8 mouse cellular contexts compared by ENCODE assay signal in the genomic region with DNA sequence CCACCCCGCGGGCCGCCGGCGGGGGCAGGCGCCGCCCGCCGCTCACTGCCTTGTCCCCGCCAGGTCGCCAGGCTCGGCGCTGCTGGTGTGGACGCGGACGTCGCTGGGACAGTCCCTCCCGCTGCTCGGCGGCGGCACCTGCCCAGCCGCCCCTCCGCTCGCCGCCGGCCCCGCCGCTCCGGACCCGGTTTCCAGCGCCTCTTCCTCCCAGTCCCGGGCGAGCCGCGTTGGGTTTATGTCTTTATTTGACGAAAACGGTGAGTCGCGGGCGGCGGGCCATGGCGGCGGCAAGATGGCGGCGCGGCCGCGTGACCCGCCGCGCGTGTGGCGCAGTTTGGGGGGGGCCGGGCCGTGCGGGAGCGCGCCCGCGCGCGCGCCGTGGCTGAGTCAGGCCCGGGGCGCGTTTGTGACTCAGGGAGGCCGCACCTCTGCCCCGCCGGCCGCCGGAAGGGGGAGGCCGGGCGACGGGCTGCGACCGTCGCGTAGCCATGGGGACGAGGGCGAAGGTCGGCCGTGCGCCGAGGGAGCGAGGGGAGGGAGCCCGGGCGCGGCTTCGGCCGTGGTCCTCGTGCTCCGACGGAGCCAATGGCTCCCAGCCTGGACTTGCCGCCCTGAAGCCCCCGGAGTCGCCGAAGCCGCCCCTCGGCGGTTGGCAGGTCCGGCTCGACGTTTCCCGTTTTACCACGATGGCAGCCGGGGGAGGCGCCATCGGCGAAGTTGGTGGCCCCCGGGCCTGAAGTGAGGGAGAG. TPM values are rescaled to one million over a fixed set of nuclear protein-coding genes. Genes with fewer than 3 reads are reported as not detected.
DNase-seq lines count a peak whose midpoint lies in the region; ATAC-seq and TF ChIP-seq lines count a peak whose summit lies in the region.

No protein-coding gene starts in this region.

- no peak for TF ChIP-seq EP300 in heart, postnatal 0 days (IDR thresholded peaks at IDR 0.05; ENCODE audit: low read depth)
- no peak for TF ChIP-seq EP300 in stomach, postnatal 0 days (optimal IDR thresholded peaks at IDR 0.05)

- H3K27me3 ChIP-seq in C2C12 (ENCODE audit: control insufficient read depth, insufficient read depth, insufficient read length): no peaks in the 10 kb centered on the region
- H3K27me3 ChIP-seq in forebrain, embryonic 10.5 days (ENCODE audit: poor library complexity, severe bottlenecking): no peaks in the 10 kb centered on the region
- H3K27me3 ChIP-seq in heart, postnatal 0 days (ENCODE audit: control insufficient read depth, insufficient read depth, low read length): no peaks in the 10 kb centered on the region
- peaks cover 2% of the 10 kb centered on the region for H3K27me3 ChIP-seq in liver, embryonic 16.5 days (ENCODE audit: control insufficient read depth, insufficient read depth, low read depth, low read length)
- H3K27me3 ChIP-seq in neural tube, embryonic 12.5 days (replicated peaks): no peaks in the 10 kb centered on the region
- H3K27me3 ChIP-seq in stomach, postnatal 0 days (ENCODE audit: control insufficient read depth, insufficient read depth, low read length): no peaks in the 10 kb centered on the region

- 0 out of 2 replicates have a peak, but pooled peaks have one; percentile 35 for TF ChIP-seq POLR2A in brain, embryonic 14.5 days (IDR thresholded peaks at IDR 0.05; ENCODE audit: borderline replicate concordance, extremely low read depth, insufficient read depth, insufficient read length, poor library complexity, severe bottlenecking)

- under 1% methylated on average over 111 of the region's 111 CpGs for WGBS in forebrain, embryonic 10.5 days
- WGBS in heart, postnatal 0 days: under 1% methylated on average over 84 of the region's 111 CpGs
- WGBS in liver, embryonic 16.5 days (ENCODE audit: insufficient replicate concordance): under 1% methylated on average over 67 of the region's 111 CpGs
- under 1% methylated on average over 101 of the region's 111 CpGs for WGBS in neural tube, embryonic 12.5 days
- under 1% methylated on average over 82 of the region's 111 CpGs for WGBS in stomach, postnatal 0 days

- peak overlapping the region; percentile 99 for H3K4me3 ChIP-seq in C2C12 (ENCODE audit: insufficient read depth, poor library complexity, severe bottlenecking)
- H3K4me3 ChIP-seq in forebrain, embryonic 10.5 days: peak overlapping the region; percentile 93
- H3K4me3 ChIP-seq in heart, postnatal 0 days (ENCODE audit: low read depth, low read length): peak overlapping the region; percentile 91
- H3K4me3 ChIP-seq in liver, embryonic 16.5 days (ENCODE audit: low read depth, low read length): peak overlapping the region; percentile 75
- peak overlapping the region; percentile 95 for H3K4me3 ChIP-seq in neural tube, embryonic 12.5 days
- peak overlapping the region; percentile 99 for H3K4me3 ChIP-seq in stomach, postnatal 0 days (ENCODE audit: low read depth, low read length)

- H3K4me2 ChIP-seq in heart, postnatal 0 days (ENCODE audit: low read depth, low read length): peak overlapping the region; percentile 77
- peak overlapping the region; percentile 72 for H3K4me2 ChIP-seq in liver, embryonic 16.5 days (ENCODE audit: low read depth, low read length)
- H3K4me2 ChIP-seq in neural tube, embryonic 12.5 days (replicated peaks): peak overlapping the region; percentile 83
- H3K4me2 ChIP-seq in stomach, postnatal 0 days (replicated peaks; ENCODE audit: low read depth): peak overlapping the region; percentile 89

- peaks cover 38% of the 10 kb centered on the region for H3K4me1 ChIP-seq in forebrain, embryonic 10.5 days
- peaks cover 22% of the 10 kb centered on the region for H3K4me1 ChIP-seq in heart, postnatal 0 days (ENCODE audit: control insufficient read depth, insufficient read depth)
- H3K4me1 ChIP-seq in liver, embryonic 16.5 days (ENCODE audit: control insufficient read depth, low read depth, low read length): peaks cover 45% of the 10 kb centered on the region
- H3K4me1 ChIP-seq in neural tube, embryonic 12.5 days: peaks cover 28% of the 10 kb centered on the region
- peaks cover 3% of the 10 kb centered on the region; the same call in 1 of the 2 replicates for H3K4me1 ChIP-seq in stomach, postnatal 0 days (replicated peaks; ENCODE audit: control insufficient read depth, insufficient read depth)

- H3K9ac ChIP-seq in heart, postnatal 0 days (replicated peaks; ENCODE audit: low read depth, low read length): peak overlapping the region; percentile 98
- H3K9ac ChIP-seq in liver, embryonic 16.5 days (ENCODE audit: low read depth, low read length): peak overlapping the region; percentile 96
- H3K9ac ChIP-seq in neural tube, embryonic 12.5 days: peak overlapping the region; percentile 96
- H3K9ac ChIP-seq in stomach, postnatal 0 days (ENCODE audit: low read length): peak overlapping the region; percentile 100

- H3K79me3 ChIP-seq in C2C12 (ENCODE audit: low read depth): peaks cover 37% of the 10 kb centered on the region

- H3K36me3 ChIP-seq in C2C12 (ENCODE audit: control insufficient read depth, insufficient read depth): peaks cover 48% of the 10 kb centered on the region
- H3K36me3 ChIP-seq in forebrain, embryonic 10.5 days (replicated peaks): peaks cover 48% of the 10 kb centered on the region
- H3K36me3 ChIP-seq in heart, postnatal 0 days (replicated peaks; ENCODE audit: control insufficient read depth, insufficient read depth, low read length): peaks cover 41% of the 10 kb centered on the region
- H3K36me3 ChIP-seq in liver, embryonic 16.5 days (ENCODE audit: control insufficient read depth, insufficient read depth): peaks cover 45% of the 10 kb centered on the region
- peaks cover 43% of the 10 kb centered on the region for H3K36me3 ChIP-seq in neural tube, embryonic 12.5 days
- H3K36me3 ChIP-seq in stomach, postnatal 0 days (ENCODE audit: control insufficient read depth, insufficient read depth, low read length): peaks cover 10% of the 10 kb centered on the region

- TF ChIP-seq CTCF in C2C12 (IDR thresholded peaks at IDR 0.05; ENCODE audit: control insufficient read depth, insufficient read depth, insufficient read length): no peak
- TF ChIP-seq CTCF in brain, embryonic 14.5 days (IDR thresholded peaks at IDR 0.05; ENCODE audit: borderline replicate concordance, extremely low read depth, insufficient read depth, insufficient read length): no peak
- no peak for TF ChIP-seq CTCF in heart, postnatal 0 days (IDR thresholded peaks at IDR 0.05; ENCODE audit: low read depth)
- peak; percentile 25; the same call in 1 of the 2 replicates for TF ChIP-seq CTCF in stomach, postnatal 0 days (IDR thresholded peaks at IDR 0.05; ENCODE audit: low read depth)

- H3K79me2 ChIP-seq in C2C12 (ENCODE audit: control insufficient read depth, insufficient read depth): peaks cover 62% of the 10 kb centered on the region

- peak overlapping the region; percentile 98 for H3ac ChIP-seq in C2C12 (ENCODE audit: control insufficient read depth, insufficient read length, low read depth)

- ATAC-seq in heart, postnatal 0 days (ENCODE audit: insufficient read depth, low read depth): peak; percentile 71
- peak; percentile 64 for ATAC-seq in liver, embryonic 16.5 days (ENCODE audit: low read depth)
- peak; percentile 74 for ATAC-seq in neural tube, embryonic 12.5 days (ENCODE audit: low FRiP score, low read depth)
- ATAC-seq in stomach, postnatal 0 days (ENCODE audit: low FRiP score, low TSS enrichment): peak; percentile 75

- peak; percentile 86 for DNase-seq in brain, embryonic 14.5 days (ENCODE audit: low read depth)
- peak; percentile 74 for DNase-seq in forebrain, embryonic 10.5 days (ENCODE audit: extremely low spot score, low spot score)
- DNase-seq in heart, postnatal 0 days (ENCODE audit: low spot score): peak; percentile 78
- peak; percentile 86 to 93 for DNase-seq in kidney, postnatal 4 days
- peak; percentile 95 for DNase-seq in stomach, postnatal 0 days (ENCODE audit: low spot score)

- no peaks in the 10 kb centered on the region for H3K9me3 ChIP-seq in forebrain, embryonic 10.5 days
- H3K9me3 ChIP-seq in heart, postnatal 0 days (replicated peaks; ENCODE audit: control insufficient read depth, low read length): no peaks in the 10 kb centered on the region
- H3K9me3 ChIP-seq in liver, embryonic 16.5 days (replicated peaks; ENCODE audit: control insufficient read depth, low read length): no peaks in the 10 kb centered on the region
- no peaks in the 10 kb centered on the region for H3K9me3 ChIP-seq in neural tube, embryonic 12.5 days
- no peaks in the 10 kb centered on the region for H3K9me3 ChIP-seq in stomach, postnatal 0 days (ENCODE audit: control insufficient read depth, low read length)

- peak overlapping the region; percentile 99 for H3K27ac ChIP-seq in forebrain, embryonic 10.5 days
- H3K27ac ChIP-seq in heart, postnatal 0 days (ENCODE audit: low read depth): peak overlapping the region; percentile 100
- H3K27ac ChIP-seq in liver, embryonic 16.5 days (ENCODE audit: low read length): peak overlapping the region; percentile 97
- H3K27ac ChIP-seq in neural tube, embryonic 12.5 days: peak overlapping the region; percentile 97
- peak overlapping the region; percentile 100 for H3K27ac ChIP-seq in stomach, postnatal 0 days (replicated peaks)

RNA-seq across cellular contexts. Expression of a gene that starts 0.7 kb away (rescaled TPM):
- 91.0 TPM for polyA plus RNA-seq in C2C12 (2012; fragmentation: generic; extraction: Trizol)
- polyA plus RNA-seq in brain, embryonic 14.5 days (2012; rRNA removed): 147 and 167 TPM in 2 replicates
- 740 and 785 TPM in 2 replicates for polyA plus RNA-seq in forebrain, embryonic 10.5 days (2016; fragmentation: Nextera tagmentation; extraction: Ambion mirVana)
- total RNA-seq in heart, postnatal 0 days (2014; rRNA removed; ENCODE audit: low replicate concordance): 153 and 223 TPM in 2 replicates
- 360 and 361 TPM in 2 replicates for polyA plus RNA-seq in heart, postnatal 0 days (2015; fragmentation: Nextera tagmentation; extraction: Ambion mirVana)
- 522 and 558 TPM in 2 replicates for polyA plus RNA-seq in liver, embryonic 16.5 days (2015; fragmentation: Nextera tagmentation; extraction: Ambion mirVana)
- polyA plus RNA-seq in neural tube, embryonic 12.5 days (2016; fragmentation: Nextera tagmentation; extraction: Ambion mirVana): 650 and 706 TPM in 2 replicates
- 448 and 455 TPM in 2 replicates for polyA plus RNA-seq in stomach, postnatal 0 days (2015; fragmentation: Nextera tagmentation; extraction: Ambion mirVana)

RNA-seq across cellular contexts. Expression of a gene that starts 35.9 kb away (rescaled TPM):
- 35.0 TPM for polyA plus RNA-seq in C2C12 (2012; fragmentation: generic; extraction: Trizol)
- polyA plus RNA-seq in brain, embryonic 14.5 days (2012; rRNA removed): 100 and 112 TPM in 2 replicates
- 42.1 and 44.8 TPM in 2 replicates for polyA plus RNA-seq in forebrain, embryonic 10.5 days (2016; fragmentation: Nextera tagmentation; extraction: Ambion mirVana)
- total RNA-seq in heart, postnatal 0 days (2014; rRNA removed; ENCODE audit: low replicate concordance): 66.3 and 80.1 TPM in 2 replicates
- 16.5 and 20.0 TPM in 2 replicates for polyA plus RNA-seq in heart, postnatal 0 days (2015; fragmentation: Nextera tagmentation; extraction: Ambion mirVana)
- polyA plus RNA-seq in liver, embryonic 16.5 days (2015; fragmentation: Nextera tagmentation; extraction: Ambion mirVana): 7.0 and 9.2 TPM in 2 replicates
- polyA plus RNA-seq in neural tube, embryonic 12.5 days (2016; fragmentation: Nextera tagmentation; extraction: Ambion mirVana): 84.3 and 88.3 TPM in 2 replicates
- polyA plus RNA-seq in stomach, postnatal 0 days (2015; fragmentation: Nextera tagmentation; extraction: Ambion mirVana): 15.6 and 18.5 TPM in 2 replicates

RNA-seq across cellular contexts. Expression of a gene that starts 52.8 kb away (rescaled TPM):
- polyA plus RNA-seq in C2C12 (2012; fragmentation: generic; extraction: Trizol): 2.1 TPM
- polyA plus RNA-seq in brain, embryonic 14.5 days (2012; rRNA removed): 2.3 and 2.7 TPM in 2 replicates
- 7.1 and 9.8 TPM in 2 replicates for polyA plus RNA-seq in forebrain, embryonic 10.5 days (2016; fragmentation: Nextera tagmentation; extraction: Ambion mirVana)
- total RNA-seq in heart, postnatal 0 days (2014; rRNA removed; ENCODE audit: low replicate concordance): 4.0 and 4.3 TPM in 2 replicates
- polyA plus RNA-seq in heart, postnatal 0 days (2015; fragmentation: Nextera tagmentation; extraction: Ambion mirVana): 0.85 and 1.3 TPM in 2 replicates
- 0.46 and 0.52 TPM in 2 replicates for polyA plus RNA-seq in liver, embryonic 16.5 days (2015; fragmentation: Nextera tagmentation; extraction: Ambion mirVana)
- polyA plus RNA-seq in neural tube, embryonic 12.5 days (2016; fragmentation: Nextera tagmentation; extraction: Ambion mirVana): 2.5 and 4.1 TPM in 2 replicates
- 12.5 and 14.4 TPM in 2 replicates for polyA plus RNA-seq in stomach, postnatal 0 days (2015; fragmentation: Nextera tagmentation; extraction: Ambion mirVana)

Comparison
In these comparisons a context has a peak if more than half of its experiments do, and no peak if none do; other contexts are left out.
1. Peak in every context shown above with its lines: DNase-seq, ATAC-seq, H3K4me3 ChIP-seq and H3K27ac ChIP-seq.